In genomic region chr8:124782431-124782830, GRCm38 (mm10) we compare ENCODE assay signal across 9 mouse cellular contexts. TPM values are rescaled to one million over a fixed set of nuclear protein-coding genes. Genes with fewer than 3 reads are reported as not detected.
"Had no signal": no experiment of that assay in that cellular context is flagged by ENCODE, and none has a peak within 500 bp of the region (broad histone marks: within the 10 kb centered on the region; RNA-seq: fewer than 3 reads in every experiment).

No protein-coding gene starts in this region.

- H3K9me3 ChIP-seq: limb, embryonic 10.5 days; liver, embryonic 15.5 days; neural tube, embryonic 13.5 days had no signal

- H3K27ac ChIP-seq: left cerebral cortex, adult 2 months; limb, embryonic 10.5 days; liver, embryonic 15.5 days; neural tube, embryonic 13.5 days had no signal

- H3K36me3 ChIP-seq: limb, embryonic 10.5 days; liver, embryonic 15.5 days; neural tube, embryonic 13.5 days had no signal

- H3K27me3 ChIP-seq: neural tube, embryonic 13.5 days had no signal

- H3K4me1 ChIP-seq: liver, embryonic 15.5 days had no signal

- H3K4me3 ChIP-seq: left cerebral cortex, adult 2 months; limb, embryonic 10.5 days; liver, embryonic 15.5 days; neural tube, embryonic 13.5 days had no signal

- DNase-seq: lung, adult 2 months; lung, postnatal 4 days; right cerebral cortex, postnatal 14 days; thymus, postnatal 36 days had no signal

RNA-seq across cellular contexts. Expression of gene Trim67, which starts 10.5 kb away (rescaled TPM):
- polyA plus RNA-seq: limb, embryonic 10.5 days; thymus, postnatal 0 days had no signal
